Mouse (Mus musculus) liver, embryonic 11.5 days (tissue): Measurements from ENCODE around the gene Nos1. TPM values are rescaled to one million over a fixed set of nuclear protein-coding genes. Genes with fewer than 3 reads are reported as not detected.

Experiments used
- ATAC-seq: fragments of 200-750 bp; cut with Nextera tagmentation; replicated peaks from 2 replicates; pipeline ENCODE4 v1.8.0; 2017; ENCODE audit warnings: moderate number of reproducible peaks, mild to moderate bottlenecking, moderate TSS enrichment, moderate library complexity; ENCODE audit not compliant: low FRiP score
- DNase-seq: peaks from one replicate; pipeline ENCODE4 v3.0.0-alpha.2; 2017; ENCODE audit warnings: low spot score
- H3K27ac ChIP-seq: fragments of 300-500 bp; sonication (generic); 2 replicates; pipeline ENCODE4 v1.5.1; 2014; ENCODE audit warnings: mild to moderate bottlenecking, low read depth, low read length, control low read depth
- H3K27me3 ChIP-seq: fragments of 300-500 bp; sonication (generic); replicated peaks from 2 replicates; pipeline ENCODE4 v1.6.1; 2014; ENCODE audit warnings: low read length, mixed read lengths; ENCODE audit not compliant: control insufficient read depth, insufficient read depth
- H3K36me3 ChIP-seq: fragments of 300-500 bp; sonication (generic); 2 replicates; pipeline ENCODE4 v1.6.1; 2014; ENCODE audit warnings: mild to moderate bottlenecking, low read length, moderate library complexity, mixed read lengths; ENCODE audit not compliant: control insufficient read depth, insufficient read depth
- H3K4me1 ChIP-seq: fragments of 300-500 bp; sonication (generic); replicated peaks from 2 replicates; pipeline ENCODE4 v1.6.1; 2014; ENCODE audit warnings: low read length, mixed read lengths; ENCODE audit not compliant: control insufficient read depth, insufficient read depth
- H3K4me2 ChIP-seq: fragments of 300-500 bp; sonication (generic); 2 replicates; pipeline ENCODE4 v1.6.1; 2014; ENCODE audit warnings: mild to moderate bottlenecking, control low read depth, moderate library complexity
- H3K4me3 ChIP-seq: fragments of 300-500 bp; sonication (generic); 2 replicates; pipeline ENCODE4 v1.5.1; 2014; ENCODE audit warnings: low read depth, low read length, control low read depth
- H3K9ac ChIP-seq: fragments of 300-500 bp; sonication (generic); 2 replicates; pipeline ENCODE4 v1.6.1; 2014; ENCODE audit warnings: low read depth, low read length, control low read depth
- H3K9me3 ChIP-seq: fragments of 300-500 bp; sonication (generic); 2 replicates; pipeline ENCODE4 v1.6.1; 2016; ENCODE audit warnings: low read length, inconsistent platforms, mixed read lengths; ENCODE audit not compliant: control insufficient read depth
- WGBS: fragments of 180-500 bp; shearing (Covaris S2); extraction: QIAGEN DNeasy Blood & Tissue Kit; methylation state at CpG from one replicate; pipeline ENCODE4 v1.1.7; 2014; 5-methylcytosine and 5-hydroxymethylcytosine counted together
- polyA plus RNA-seq: library from polyadenylated mRNA; unstranded; fragments of >200 nt; fragmentation: Nextera tagmentation; extraction: Ambion mirVana; gene quantifications from 2 replicates; pipeline ENCODE4 v1.2.1, GENCODE M21; 2014

The Nos1 gene
- polyA plus RNA-seq, 1 experiment from 2014 or later = 0.01 TPM

- H3K4me2 ChIP-seq = no peak overlapping the region
- no peak overlapping the region for H3K9ac ChIP-seq
- no peaks in the 10 kb centered on the region for H3K36me3 ChIP-seq
Observed at GRCm38 (mm10) chr5:117894050-117894449, 113.2 kb downstream of the Nos1 start.

GRCm38 (mm10) chr5:117898055-117898806 is 117.4 kb downstream of the Nos1 start:
- WGBS = 16% methylated on average over 9 of the region's 9 CpGs
- Histone ChIP-seq H3K4me3 (no peak overlapping the region), H3K36me3 (no peaks in the 10 kb centered on the region), H3K4me2 (no peak overlapping the region), H3K27ac (no peak overlapping the region), H3K9ac (no peak overlapping the region), H3K4me1 (no peaks in the 10 kb centered on the region; the same call in 1 of the 2 replicates), H3K9me3 (no peaks in the 10 kb centered on the region), H3K27me3 (no peaks in the 10 kb centered on the region; the same call in 1 of the 2 replicates)
- DNase-seq (no peak), ATAC-seq (no peak)

More at GRCm38 (mm10) chr5:117894050-117894449, 113.2 kb downstream of the Nos1 start:
- H3K27ac ChIP-seq = no peak overlapping the region
- H3K27me3 ChIP-seq = no peaks in the 10 kb centered on the region
- H3K9me3 ChIP-seq = no peaks in the 10 kb centered on the region
- ATAC-seq (no peak), DNase-seq (no peak)
- no peaks in the 10 kb centered on the region; the same call in 1 of the 2 replicates for H3K4me1 ChIP-seq
- 70% methylated on average over 5 of the region's 5 CpGs for WGBS
- no peak overlapping the region for H3K4me3 ChIP-seq

GRCm38 (mm10) chr5:117899361-117899760 is 118.5 kb downstream of the Nos1 start:
- no peak overlapping the region for H3K9ac ChIP-seq
- WGBS = 76% methylated on average over 10 of the region's 10 CpGs
- H3K9me3 ChIP-seq = no peaks in the 10 kb centered on the region
- no peaks in the 10 kb centered on the region for H3K36me3 ChIP-seq
- no peak overlapping the region for H3K4me2 ChIP-seq
- DNase-seq = no peak
- H3K27ac ChIP-seq = no peak overlapping the region
- no peaks in the 10 kb centered on the region; the same call in 1 of the 2 replicates for H3K4me1 ChIP-seq
- H3K4me3 ChIP-seq = no peak overlapping the region
- no peak for ATAC-seq
- no peaks in the 10 kb centered on the region; the same call in 1 of the 2 replicates for H3K27me3 ChIP-seq

- Histone ChIP-seq H3K4me2 (no peak overlapping the region), H3K9ac (no peak overlapping the region), H3K36me3 (no peaks in the 10 kb centered on the region), H3K27ac (no peak overlapping the region), H3K27me3 (no peaks in the 10 kb centered on the region; the same call in none of the 2 replicates), H3K4me3 (no peak overlapping the region), H3K4me1 (no peaks in the 10 kb centered on the region; the same call in 1 of the 2 replicates), H3K9me3 (no peaks in the 10 kb centered on the region)
- DNase-seq (no peak), ATAC-seq (no peak)
- WGBS = 33% methylated on average over 13 of the region's 13 CpGs
Observed at GRCm38 (mm10) chr5:117900921-117901705, 120.3 kb downstream of the Nos1 start.

- Histone ChIP-seq H3K9me3 (no peaks in the 10 kb centered on the region), H3K27me3 (no peaks in the 10 kb centered on the region; the same call in none of the 2 replicates), H3K27ac (no peak overlapping the region), H3K4me1 (no peaks in the 10 kb centered on the region), H3K4me2 (no peak overlapping the region), H3K4me3 (no peak overlapping the region), H3K9ac (no peak overlapping the region), H3K36me3 (no peaks in the 10 kb centered on the region)
- WGBS = 44% methylated on average over 7 of the region's 7 CpGs
- no peak for DNase-seq
- no peak for ATAC-seq
Observed at GRCm38 (mm10) chr5:117903534-117903933, 122.7 kb downstream of the Nos1 start.

- Histone ChIP-seq H3K27ac (no peak overlapping the region), H3K4me3 (no peak overlapping the region), H3K9me3 (no peaks in the 10 kb centered on the region), H3K9ac (no peak overlapping the region), H3K4me1 (no peaks in the 10 kb centered on the region), H3K4me2 (no peak overlapping the region), H3K36me3 (no peaks in the 10 kb centered on the region), H3K27me3 (no peaks in the 10 kb centered on the region; the same call in 1 of the 2 replicates)
- DNase-seq (no peak), ATAC-seq (no peak)
- 81% methylated on average over 4 of the region's 4 CpGs for WGBS
Observed at GRCm38 (mm10) chr5:117905728-117906127, 124.9 kb downstream of the Nos1 start.

GRCm38 (mm10) chr5:117909524-117909923 is 128.7 kb downstream of the Nos1 start:
- no peak for ATAC-seq
- DNase-seq = no peak
- H3K4me2 ChIP-seq = no peak overlapping the region
- no peaks in the 10 kb centered on the region for H3K4me1 ChIP-seq
- WGBS = 63% methylated on average over 4 of the region's 4 CpGs
- H3K27ac ChIP-seq = no peak overlapping the region
- no peaks in the 10 kb centered on the region; the same call in 1 of the 2 replicates for H3K27me3 ChIP-seq
- H3K9ac ChIP-seq = no peak overlapping the region
- H3K4me3 ChIP-seq = no peak overlapping the region
- no peaks in the 10 kb centered on the region for H3K9me3 ChIP-seq
- no peaks in the 10 kb centered on the region for H3K36me3 ChIP-seq

- H3K4me1 ChIP-seq = no peaks in the 10 kb centered on the region
- H3K4me2 ChIP-seq = no peak overlapping the region
- no peaks in the 10 kb centered on the region; the same call in 1 of the 2 replicates for H3K9me3 ChIP-seq
- H3K4me3 ChIP-seq = no peak overlapping the region
- no peaks in the 10 kb centered on the region for H3K36me3 ChIP-seq
- H3K27ac ChIP-seq = no peak overlapping the region
- ATAC-seq (no peak), DNase-seq (no peak)
- 80% methylated on average over 5 of the region's 5 CpGs for WGBS
- H3K9ac ChIP-seq = no peak overlapping the region
- no peaks in the 10 kb centered on the region for H3K27me3 ChIP-seq
Observed at GRCm38 (mm10) chr5:117916349-117916748, 135.5 kb downstream of the Nos1 start.
